ENCODE assay signal across 8 mouse cellular contexts in the genomic region with DNA sequence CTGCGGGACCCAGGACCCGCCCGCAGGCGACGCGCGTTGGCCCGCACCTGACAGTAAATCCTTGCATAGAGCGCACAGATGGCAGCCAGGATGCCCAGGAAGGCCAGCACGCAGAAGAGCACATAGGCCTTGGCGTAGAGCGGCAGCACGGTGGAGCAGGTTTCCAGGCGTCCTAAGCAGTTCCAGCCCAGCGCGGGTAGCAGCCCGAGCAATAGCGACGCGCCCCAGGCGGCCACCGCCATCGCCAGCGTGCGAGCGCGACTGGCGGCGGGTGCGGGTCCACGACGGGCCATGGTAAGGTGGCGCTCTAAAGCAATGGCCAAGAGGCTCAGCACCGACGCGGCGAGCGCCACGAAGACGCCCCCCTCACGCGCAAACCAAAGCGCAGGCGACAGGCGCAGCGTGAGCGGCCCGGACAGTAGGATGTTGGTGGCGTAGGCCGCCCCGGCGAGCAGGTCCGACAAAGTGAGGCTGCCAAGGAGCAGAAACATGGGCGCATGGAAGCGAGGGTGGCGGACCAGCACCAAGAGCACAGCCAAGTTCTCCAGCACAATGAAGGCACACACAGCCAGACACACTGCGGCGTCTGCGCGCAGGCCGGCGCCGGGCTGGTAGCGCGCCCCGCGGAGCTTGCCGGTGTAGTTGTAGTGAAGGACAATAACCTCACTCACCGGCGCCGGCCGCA. TPM values are rescaled to one million over a fixed set of nuclear protein-coding genes. Genes with fewer than 3 reads are reported as not detected.
DNase-seq lines count a peak whose midpoint lies in the region; ATAC-seq and TF ChIP-seq lines count a peak whose summit lies in the region.

No protein-coding gene starts in this region.

- H3K4me2 ChIP-seq in embryonic facial prominence, embryonic 11.5 days (ENCODE audit: low read depth, low read length) = peak overlapping the region; percentile 87
- peak overlapping the region; percentile 80 for H3K4me2 ChIP-seq in hindbrain, postnatal 0 days (ENCODE audit: low read depth, low read length)
- peak overlapping the region; percentile 51 for H3K4me2 ChIP-seq in midbrain, embryonic 11.5 days

- peak; percentile 35 for DNase-seq in layer of hippocampus, adult 11-12 months (ENCODE audit: low spot score)
- no peak for DNase-seq in layer of hippocampus, adult 9-11 months
- DNase-seq in embryonic facial prominence, embryonic 11.5 days (ENCODE audit: low spot score) = peak; percentile 44
- DNase-seq in hindbrain, postnatal 0 days (ENCODE audit: low spot score) = peak; percentile 45
- DNase-seq in midbrain, embryonic 11.5 days (ENCODE audit: low spot score, missing footprints) = peak; percentile 93
- DNase-seq in frontal cortex, postnatal 10 days (ENCODE audit: low spot score in 2 of 2) = no peak

- peaks cover 64% of the 10 kb centered on the region for H3K27me3 ChIP-seq in embryonic facial prominence, embryonic 11.5 days (ENCODE audit: control insufficient read depth, insufficient read depth, low read length)
- H3K27me3 ChIP-seq in hindbrain, postnatal 0 days (ENCODE audit: insufficient read depth, low read length) = peaks cover 43% of the 10 kb centered on the region
- H3K27me3 ChIP-seq in midbrain, embryonic 11.5 days (ENCODE audit: control insufficient read depth, insufficient read depth, low read length) = peaks cover 65% of the 10 kb centered on the region

- TF ChIP-seq POLR2A in bone marrow, adult 2 months (IDR thresholded peaks at IDR 0.05; ENCODE audit: borderline replicate concordance, control insufficient read depth, low read depth, low read length) = no peak

- no peaks in the 10 kb centered on the region for H3K36me3 ChIP-seq in embryonic facial prominence, embryonic 11.5 days (replicated peaks; ENCODE audit: control insufficient read depth, insufficient read depth, low read depth, low read length)
- H3K36me3 ChIP-seq in hindbrain, postnatal 0 days (ENCODE audit: insufficient read depth, low read length) = no peaks in the 10 kb centered on the region
- no peaks in the 10 kb centered on the region for H3K36me3 ChIP-seq in midbrain, embryonic 11.5 days (ENCODE audit: control insufficient read depth, insufficient read depth, low read length)

- peak overlapping the region; percentile 44 for H3K9ac ChIP-seq in embryonic facial prominence, embryonic 11.5 days (replicated peaks; ENCODE audit: low read length)
- peak overlapping the region; percentile 52 for H3K9ac ChIP-seq in hindbrain, postnatal 0 days (replicated peaks; ENCODE audit: low read length)
- peak overlapping the region; percentile 21; the same call in 1 of the 2 replicates for H3K9ac ChIP-seq in midbrain, embryonic 11.5 days (ENCODE audit: low read length)

- no peak for TF ChIP-seq CTCF in bone marrow, adult 2 months (IDR thresholded peaks at IDR 0.05; ENCODE audit: control insufficient read depth, insufficient read depth, low read length)
- TF ChIP-seq CTCF in hindbrain, postnatal 0 days (IDR thresholded peaks at IDR 0.05; ENCODE audit: low read depth) = 0 out of 2 replicates have a peak, but pooled peaks have one; percentile 9

- peaks cover 3% of the 10 kb centered on the region for H3K4me1 ChIP-seq in bone marrow, adult 2 months (ENCODE audit: control insufficient read depth, insufficient read depth, low read length)
- H3K4me1 ChIP-seq in embryonic facial prominence, embryonic 11.5 days (ENCODE audit: control insufficient read depth, insufficient read depth, low read length) = peaks cover 9% of the 10 kb centered on the region; the same call in 1 of the 2 replicates
- no peaks in the 10 kb centered on the region for H3K4me1 ChIP-seq in hindbrain, postnatal 0 days (ENCODE audit: insufficient read depth, low read length)
- H3K4me1 ChIP-seq in midbrain, embryonic 11.5 days (ENCODE audit: control insufficient read depth, insufficient read depth, low read length) = peaks cover 7% of the 10 kb centered on the region; the same call in 1 of the 2 replicates

- H3K27ac ChIP-seq in bone marrow, adult 2 months (ENCODE audit: control insufficient read depth, insufficient read depth, low read depth, low read length, poor library complexity) = no peak overlapping the region
- no peak overlapping the region for H3K27ac ChIP-seq in embryonic facial prominence, embryonic 11.5 days (replicated peaks; ENCODE audit: low read depth, low read length)
- peak overlapping the region; percentile 67 for H3K27ac ChIP-seq in hindbrain, postnatal 0 days
- H3K27ac ChIP-seq in midbrain, embryonic 11.5 days (ENCODE audit: low read depth, low read length) = no peak overlapping the region

- H3K4me3 ChIP-seq in bone marrow, adult 2 months (replicated peaks; ENCODE audit: control insufficient read depth, low read depth, low read length) = peak overlapping the region; percentile 48
- H3K4me3 ChIP-seq in embryonic facial prominence, embryonic 11.5 days (ENCODE audit: low read depth, low read length) = peak overlapping the region; percentile 41
- peak overlapping the region; percentile 47 for H3K4me3 ChIP-seq in hindbrain, postnatal 0 days (ENCODE audit: low read length)
- H3K4me3 ChIP-seq in midbrain, embryonic 11.5 days (ENCODE audit: low read depth, low read length) = peak overlapping the region; percentile 31

- H3K9me3 ChIP-seq in embryonic facial prominence, embryonic 11.5 days (replicated peaks; ENCODE audit: control insufficient read depth, low read length) = no peaks in the 10 kb centered on the region; the same call in 1 of the 2 replicates
- no peaks in the 10 kb centered on the region for H3K9me3 ChIP-seq in hindbrain, postnatal 0 days (ENCODE audit: low read length)
- no peaks in the 10 kb centered on the region; the same call in 1 of the 2 replicates for H3K9me3 ChIP-seq in midbrain, embryonic 11.5 days (ENCODE audit: control insufficient read depth, low read length)

- WGBS in bone marrow, adult 2 months = 2% methylated on average over 72 of the region's 72 CpGs
- WGBS in embryonic facial prominence, embryonic 11.5 days = 1% methylated on average over 72 of the region's 72 CpGs
- 1% methylated on average over 72 of the region's 72 CpGs for WGBS in hindbrain, postnatal 0 days
- 1% methylated on average over 72 of the region's 72 CpGs for WGBS in midbrain, embryonic 11.5 days

- ATAC-seq in embryonic facial prominence, embryonic 11.5 days (replicated peaks; ENCODE audit: insufficient number of reproducible peaks, low FRiP score, low TSS enrichment, low read depth) = 0 out of 2 replicates have a peak, but pooled peaks have one; percentile 9
- ATAC-seq in hindbrain, postnatal 0 days = peak; percentile 59
- peak; percentile 30; the same call in 1 of the 2 replicates for ATAC-seq in midbrain, embryonic 11.5 days (ENCODE audit: low FRiP score)
- no peak for ATAC-seq in inflammation-experienced regulatory T-cells, adult 6 months

RNA-seq across cellular contexts. Expression of gene S1pr5, which starts 3.7 kb away (rescaled TPM):
- 0.65 and 1.00 TPM in 2 replicates for polyA plus RNA-seq in bone marrow, adult 2 months (2011; ENCODE audit: insufficient read depth, insufficient read length, low replicate concordance, missing spikeins)
- polyA plus RNA-seq in embryonic facial prominence, embryonic 11.5 days (2014; fragmentation: Nextera tagmentation; extraction: Ambion mirVana) = 0.08 and 0.21 TPM in 2 replicates
- total RNA-seq in hindbrain, postnatal 0 days (2014; rRNA removed) = 4.9 and 8.2 TPM in 2 replicates
- polyA plus RNA-seq in hindbrain, postnatal 0 days (2015; fragmentation: Nextera tagmentation; extraction: Ambion mirVana) = 2.9 and 3.1 TPM in 2 replicates
- 0.19 and 0.21 TPM in 2 replicates for polyA plus RNA-seq in midbrain, embryonic 11.5 days (2014; fragmentation: Nextera tagmentation; extraction: Ambion mirVana)
- polyA plus RNA-seq in inflammation-experienced regulatory T-cells, adult 6 months (2017; shearing (Covaris generic)) = under 1 TPM in 1 of 3 experiments, not detected in 2; 0.17 TPM

RNA-seq across cellular contexts. Expression of gene Keap1, which starts 5.4 kb away (rescaled TPM):
- polyA plus RNA-seq in bone marrow, adult 2 months (2011; ENCODE audit: insufficient read depth, insufficient read length, low replicate concordance, missing spikeins) = 24.7 and 35.1 TPM in 2 replicates
- 23.2 and 27.1 TPM in 2 replicates for polyA plus RNA-seq in embryonic facial prominence, embryonic 11.5 days (2014; fragmentation: Nextera tagmentation; extraction: Ambion mirVana)
- total RNA-seq in hindbrain, postnatal 0 days (2014; rRNA removed) = 74.9 and 98.9 TPM in 2 replicates
- 59.4 and 60.9 TPM in 2 replicates for polyA plus RNA-seq in hindbrain, postnatal 0 days (2015; fragmentation: Nextera tagmentation; extraction: Ambion mirVana)
- polyA plus RNA-seq in midbrain, embryonic 11.5 days (2014; fragmentation: Nextera tagmentation; extraction: Ambion mirVana) = 20.0 and 26.3 TPM in 2 replicates
- polyA plus RNA-seq in inflammation-experienced regulatory T-cells, adult 6 months (2017; shearing (Covaris generic)) = 10 to 100 TPM; 20.8 to 28.9 (median 21.5) TPM

RNA-seq across cellular contexts. Expression of gene Atg4d, which starts 20.5 kb away (rescaled TPM):
- 42.9 and 74.7 TPM in 2 replicates for polyA plus RNA-seq in bone marrow, adult 2 months (2011; ENCODE audit: insufficient read depth, insufficient read length, low replicate concordance, missing spikeins)
- 28.5 and 31.1 TPM in 2 replicates for polyA plus RNA-seq in embryonic facial prominence, embryonic 11.5 days (2014; fragmentation: Nextera tagmentation; extraction: Ambion mirVana)
- 24.8 and 38.6 TPM in 2 replicates for total RNA-seq in hindbrain, postnatal 0 days (2014; rRNA removed)
- polyA plus RNA-seq in hindbrain, postnatal 0 days (2015; fragmentation: Nextera tagmentation; extraction: Ambion mirVana) = 32.1 and 35.5 TPM in 2 replicates
- polyA plus RNA-seq in midbrain, embryonic 11.5 days (2014; fragmentation: Nextera tagmentation; extraction: Ambion mirVana) = 37.2 and 45.8 TPM in 2 replicates
- 10 to 100 TPM; 23.5 to 32.5 (median 24.2) TPM for polyA plus RNA-seq in inflammation-experienced regulatory T-cells, adult 6 months (2017; shearing (Covaris generic))

RNA-seq across cellular contexts. Expression of gene Kri1, which starts 43.2 kb away (rescaled TPM):
- polyA plus RNA-seq in bone marrow, adult 2 months (2011; ENCODE audit: insufficient read depth, insufficient read length, low replicate concordance, missing spikeins) = 50.1 and 105 TPM in 2 replicates
- polyA plus RNA-seq in embryonic facial prominence, embryonic 11.5 days (2014; fragmentation: Nextera tagmentation; extraction: Ambion mirVana) = 11.4 and 13.3 TPM in 2 replicates
- 14.8 and 15.3 TPM in 2 replicates for total RNA-seq in hindbrain, postnatal 0 days (2014; rRNA removed)
- polyA plus RNA-seq in hindbrain, postnatal 0 days (2015; fragmentation: Nextera tagmentation; extraction: Ambion mirVana) = 10.9 and 11.8 TPM in 2 replicates
- polyA plus RNA-seq in midbrain, embryonic 11.5 days (2014; fragmentation: Nextera tagmentation; extraction: Ambion mirVana) = 13.2 and 16.3 TPM in 2 replicates
- 10 to 100 TPM; 16.5 to 36.2 (median 26.9) TPM for polyA plus RNA-seq in inflammation-experienced regulatory T-cells, adult 6 months (2017; shearing (Covaris generic))

RNA-seq across cellular contexts. Expression of gene Cdkn2d, which starts 46.6 kb away (rescaled TPM):
- polyA plus RNA-seq in bone marrow, adult 2 months (2011; ENCODE audit: insufficient read depth, insufficient read length, low replicate concordance, missing spikeins) = 84.1 and 99.0 TPM in 2 replicates
- polyA plus RNA-seq in embryonic facial prominence, embryonic 11.5 days (2014; fragmentation: Nextera tagmentation; extraction: Ambion mirVana) = 51.3 and 55.0 TPM in 2 replicates
- total RNA-seq in hindbrain, postnatal 0 days (2014; rRNA removed) = 115 and 123 TPM in 2 replicates
- polyA plus RNA-seq in hindbrain, postnatal 0 days (2015; fragmentation: Nextera tagmentation; extraction: Ambion mirVana) = 134 and 142 TPM in 2 replicates
- 70.6 and 71.9 TPM in 2 replicates for polyA plus RNA-seq in midbrain, embryonic 11.5 days (2014; fragmentation: Nextera tagmentation; extraction: Ambion mirVana)
- 100 to 1,000 TPM; 116 to 131 (median 128) TPM for polyA plus RNA-seq in inflammation-experienced regulatory T-cells, adult 6 months (2017; shearing (Covaris generic))

Comparison
In these comparisons a context has a peak if more than half of its experiments do, and no peak if none do; other contexts are left out.
1. DNase-seq: peak in layer of hippocampus, adult 11-12 months (single experiment), embryonic facial prominence, embryonic 11.5 days (single experiment), hindbrain, postnatal 0 days (single experiment) and midbrain, embryonic 11.5 days (single experiment); none in layer of hippocampus, adult 9-11 months (single experiment) and frontal cortex, postnatal 10 days (0 of 2).
2. Peak in every context shown above with its lines, with median percentiles within 50 percentile points of each other: H3K4me3 ChIP-seq, H3K4me2 ChIP-seq and H3K9ac ChIP-seq.